Mouse (Mus musculus): Measurements from ENCODE around the gene Kif21a.

- TF ChIP-seq NELFE (IDR thresholded peaks at IDR 0.05; ENCODE audit: low read depth, low read length) (no peak), JUND (conservative IDR thresholded peaks at IDR 0.05; ENCODE audit: low read depth, low read length) (no peak), POLR2A (IDR thresholded peaks at IDR 0.05; ENCODE audit: low read depth, low read length) (no peak), TCF12 (IDR thresholded peaks at IDR 0.05; ENCODE audit: low read depth, low read length) (no peak), UBTF (IDR thresholded peaks at IDR 0.05; ENCODE audit: low read depth, low read length) (no peak), CTCF (conservative IDR thresholded peaks at IDR 0.05 in 1 of 2, IDR thresholded peaks at IDR 0.05 in 1 of 2; ENCODE audit: low read depth in 2 of 2, low read length in 2 of 2) (no peak), ELF1 (IDR thresholded peaks at IDR 0.05; ENCODE audit: low read depth, low read length) (no peak), SMC3 (IDR thresholded peaks at IDR 0.05; ENCODE audit: low read depth, low read length) (no peak), EP300 (IDR thresholded peaks at IDR 0.05; ENCODE audit: low read length) (no peak), MAZ (IDR thresholded peaks at IDR 0.05; ENCODE audit: low read depth, low read length) (no peak), POLR2AphosphoS2 (IDR thresholded peaks at IDR 0.05; ENCODE audit: low read depth, low read length) (no peak), ETS1 (conservative IDR thresholded peaks at IDR 0.05; ENCODE audit: low read depth, low read length) (no peak), MAFK (IDR thresholded peaks at IDR 0.05; ENCODE audit: insufficient replicate concordance, low read length) (no peak)
These were observed 30.9 kb downstream of the Kif21a start for GRCm38 (mm10) chr15:91018861-91019187.
